Mouse (Mus musculus) MEL (cell line): ENCODE results near the gene Lgr6. TPM values are rescaled to one million over a fixed set of nuclear protein-coding genes. Genes with fewer than 3 reads are reported as not detected.

Source experiments
- DNase-seq: peaks from one replicate; pipeline ENCODE4 v3.0.0; 2011; ENCODE audit warnings: low read depth, low spot score
- H3K27ac ChIP-seq: 2 replicates; pipeline ENCODE4 v1.5.1; 2012; ENCODE audit warnings: low read depth, mild to moderate bottlenecking, control low read depth, low read length, moderate library complexity; ENCODE audit not compliant: control insufficient read depth
- H3K27me3 ChIP-seq, 2 experiments: fragments of 150-350 bp in 1 of 2; sonication (generic) in 1 of 2; 2 replicates each; pipeline ENCODE4 v1.6.1; 2012; ENCODE audit warnings: low read length in 2 of 2, mild to moderate bottlenecking in 2 of 2, improper control_type of control experiment in 1 of 2, moderate library complexity in 1 of 2; ENCODE audit not compliant: insufficient read depth in 2 of 2, control insufficient read depth in 1 of 2
- H3K36me3 ChIP-seq, 2 experiments: 2 replicates each; pipeline ENCODE4 v1.6.1; 2012 to 2014; ENCODE audit warnings: low read length in 2 of 2, improper control_type of control experiment in 1 of 2, inconsistent platforms in 1 of 2, mild to moderate bottlenecking in 1 of 2; ENCODE audit not compliant: insufficient read depth in 2 of 2, control insufficient read depth in 1 of 2
- H3K4me1 ChIP-seq, 2 experiments: fragments of 150-350 bp in 1 of 2; sonication (generic) in 1 of 2; 2 replicates each; pipeline ENCODE4 v1.6.1; 2012; ENCODE audit warnings: low read length in 2 of 2, improper control_type of control experiment in 1 of 2, mild to moderate bottlenecking in 1 of 2; ENCODE audit not compliant: insufficient read depth in 2 of 2, control insufficient read depth in 1 of 2
- H3K4me3 ChIP-seq, 2 experiments: fragments of 150-350 bp in 1 of 2; sonication (generic) in 1 of 2; 2 replicates each; pipeline ENCODE4 v1.5.1; 2012; ENCODE audit warnings: low read depth in 2 of 2, low read length in 2 of 2, mild to moderate bottlenecking in 2 of 2, moderate library complexity in 2 of 2, control low read depth in 1 of 2, improper control_type of control experiment in 1 of 2; ENCODE audit not compliant: control insufficient read depth in 1 of 2, insufficient read depth in 1 of 2
- H3K79me2 ChIP-seq: 2 replicates; pipeline ENCODE4 v1.6.1; 2012; ENCODE audit warnings: mild to moderate bottlenecking, low read length, moderate library complexity; ENCODE audit not compliant: control insufficient read depth, poor library complexity, insufficient read depth
- H3K9ac ChIP-seq: 2 replicates; pipeline ENCODE4 v1.6.1; 2012; ENCODE audit warnings: low read depth, mild to moderate bottlenecking, control low read depth, low read length, moderate library complexity; ENCODE audit not compliant: control insufficient read depth, poor library complexity, severe bottlenecking
- H3K9me3 ChIP-seq: fragments of 150-350 bp; sonication (generic); replicated peaks from 2 replicates; pipeline ENCODE4 v1.6.1; 2012; ENCODE audit warnings: mild to moderate bottlenecking, low read length, improper control_type of control experiment, moderate library complexity; ENCODE audit not compliant: insufficient read depth
- CHD1 ChIP-seq: IDR thresholded peaks from 2 replicates; pipeline ENCODE4 v1.6.1; 2012; ENCODE audit warnings: low read depth, mild to moderate bottlenecking, inconsistent platforms, low read length, improper control_type of control experiment
- CHD2 ChIP-seq: IDR thresholded peaks from 2 replicates; pipeline ENCODE4 v1.6.1; 2011; ENCODE audit warnings: low read length, improper control_type of control experiment
- E2F4 ChIP-seq: IDR thresholded peaks from 2 replicates; pipeline ENCODE4 v1.6.1; 2011; ENCODE audit warnings: low read depth, low read length, improper control_type of control experiment, borderline replicate concordance
- GATA1 ChIP-seq: IDR thresholded peaks from 2 replicates; pipeline ENCODE4 v1.6.1; 2011; ENCODE audit warnings: low read depth, low read length, improper control_type of control experiment
- HCFC1 ChIP-seq: IDR thresholded peaks from 2 replicates; pipeline ENCODE4 v1.6.1; 2012; ENCODE audit warnings: low read depth, mild to moderate bottlenecking, inconsistent platforms, low read length, improper control_type of control experiment, moderate library complexity
- MAFK ChIP-seq: IDR thresholded peaks from 2 replicates; pipeline ENCODE4 v1.6.1; 2011; ENCODE audit warnings: low read depth, mild to moderate bottlenecking, low read length, improper control_type of control experiment, borderline replicate concordance
- NRF1 ChIP-seq: IDR thresholded peaks from 2 replicates; pipeline ENCODE4 v1.6.1; 2014; ENCODE audit warnings: low read depth, mild to moderate bottlenecking, inconsistent platforms, low read length, improper control_type of control experiment, moderate library complexity; ENCODE audit not compliant: poor library complexity, insufficient read depth, severe bottlenecking
- RAD21 ChIP-seq: IDR thresholded peaks from 2 replicates; pipeline ENCODE4 v1.6.1; 2011; ENCODE audit warnings: mild to moderate bottlenecking, low read depth, low read length, improper control_type of control experiment
- RCOR1 ChIP-seq: IDR thresholded peaks from 2 replicates; pipeline ENCODE4 v1.6.1; 2012; ENCODE audit warnings: low read depth, mild to moderate bottlenecking, inconsistent platforms, low read length, improper control_type of control experiment
- TBP ChIP-seq: IDR thresholded peaks from 2 replicates; pipeline ENCODE4 v1.8.0; 2011; ENCODE audit warnings: low read depth, low read length, improper control_type of control experiment
- TCF12 ChIP-seq: IDR thresholded peaks from 2 replicates; pipeline ENCODE4 v1.6.1; 2014; ENCODE audit warnings: low read depth, mild to moderate bottlenecking, inconsistent platforms, low read length, improper control_type of control experiment, moderate library complexity
- UBTF ChIP-seq: IDR thresholded peaks from 2 replicates; pipeline ENCODE4 v1.6.1; 2012; ENCODE audit warnings: low read depth, mild to moderate bottlenecking, inconsistent platforms, low read length, improper control_type of control experiment, moderate library complexity, borderline replicate concordance; ENCODE audit not compliant: insufficient read depth
- USF2 ChIP-seq, 2 experiments: IDR thresholded peaks; 2 replicates each; pipeline ENCODE4 v1.6.1; 2011 to 2012; ENCODE audit warnings: improper control_type of control experiment in 2 of 2, low read length in 2 of 2, borderline replicate concordance in 1 of 2, inconsistent platforms in 1 of 2, low read depth in 1 of 2, mild to moderate bottlenecking in 1 of 2; ENCODE audit not compliant: insufficient read depth in 1 of 2
- ZKSCAN1 ChIP-seq: IDR thresholded peaks from 2 replicates; pipeline ENCODE4 v1.6.1; 2012; ENCODE audit warnings: low read depth, mild to moderate bottlenecking, inconsistent platforms, low read length, improper control_type of control experiment, moderate library complexity
- ZMIZ1 ChIP-seq: IDR thresholded peaks from 2 replicates; pipeline ENCODE4 v1.6.1; 2012; ENCODE audit warnings: low read depth, mild to moderate bottlenecking, inconsistent platforms, low read length, improper control_type of control experiment, moderate library complexity
- polyA plus RNA-seq, 2 experiments: library from polyadenylated mRNA; stranded (reverse) in 1 of 2; unstranded in 1 of 2; fragments of >175 nt in 1 of 2; fragments of >200 nt in 1 of 2; gene quantifications; 2 replicates each; pipeline versions ENCODE4 v1.2.1 to v1.2.4; 2012; ENCODE audit warnings: low replicate concordance in 2 of 2, low read depth in 1 of 2; ENCODE audit not compliant: insufficient read length in 2 of 2, insufficient read depth in 1 of 2, missing spikeins in 1 of 2
- total RNA-seq: library from RNA; depleted of rRNA; stranded (reverse); fragments of 300-350 nt; gene quantifications from 2 replicates; pipeline ENCODE4 v1.2.3, GENCODE M21; 2012

Gene Lgr6
- total and polyA plus RNA-seq, 3 experiments = 0.04 to 0.10 TPM; not detected in 1

GRCm38 (mm10) chr1:135097441-135097840, 7.6 kb downstream of the Lgr6 start:
- no peaks in the 10 kb centered on the region; a peak in 1 of 4 replicates for H3K27me3 ChIP-seq

GRCm38 (mm10) chr1:135096312-135096711, 8.8 kb downstream of the Lgr6 start:
- Histone ChIP-seq H3K4me1 (peaks cover 0 to 8% of the 10 kb centered on the region in 2 experiments; a peak in 2 of 4 replicates), H3K4me3 (no peak overlapping the region), H3K27ac (no peak overlapping the region), H3K9ac (no peak overlapping the region), H3K9me3 (no peaks in the 10 kb centered on the region), H3K27me3 (no peaks in the 10 kb centered on the region; a peak in 1 of 4 replicates), H3K79me2 (no peaks in the 10 kb centered on the region), H3K36me3 (no peaks in the 10 kb centered on the region)
- no peak for TF ChIP-seq RAD21
- TF ChIP-seq MAFK = no peak
- no peak for TF ChIP-seq TCF12
- no peak for TF ChIP-seq CHD1
- no peak for TF ChIP-seq E2F4
- TF ChIP-seq USF2 (IDR thresholded peaks at IDR 0.05; ENCODE audit: borderline replicate concordance in 1 of 2, insufficient read depth in 1 of 2, low read depth in 1 of 2, low read length in 2 of 2) = no peak
- TF ChIP-seq NRF1 = no peak
- no peak for TF ChIP-seq UBTF
- TF ChIP-seq TBP = no peak
- TF ChIP-seq ZMIZ1 = no peak
- TF ChIP-seq CHD2 = no peak
- DNase-seq = no peak

More at GRCm38 (mm10) chr1:135097441-135097840, 7.6 kb downstream of the Lgr6 start:
- peaks cover 0 to 8% of the 10 kb centered on the region in 2 experiments; a peak in 2 of 4 replicates for H3K4me1 ChIP-seq
- H3K36me3 ChIP-seq = no peaks in the 10 kb centered on the region
- TF ChIP-seq ZKSCAN1 (peak; percentile 83), RCOR1 (no peak), NRF1 (no peak), GATA1 (no peak), HCFC1 (no peak), USF2 (IDR thresholded peaks at IDR 0.05; ENCODE audit: borderline replicate concordance in 1 of 2, insufficient read depth in 1 of 2, low read depth in 1 of 2, low read length in 2 of 2) (no peak)
- TF ChIP-seq, all 39 proteins: peak for 1
- Histone ChIP-seq H3K4me3 (no peak overlapping the region), H3K9ac (no peak overlapping the region), H3K27ac (no peak overlapping the region), H3K9me3 (no peaks in the 10 kb centered on the region), H3K79me2 (no peaks in the 10 kb centered on the region)
- DNase-seq = no peak
